Mouse (Mus musculus): Measurements from ENCODE around the gene Clic3. TPM values are rescaled to one million over a fixed set of nuclear protein-coding genes. Genes with fewer than 3 reads are reported as not detected.

Clic3 gene
- total RNA-seq, 2 experiments from 2014 or later: 0.66 TPM; not detected in 1

Small RNA genes lying within 50 kb of the gene (microRNA-seq; reads per million reads assigned to microRNA genes)
- 5.3 to 7.8 reads per million in 2 experiments for gene Mir3087

Other genes with a start within 250 kb of the Clic3 start
- 10 to 100 TPM; 55.1 to 58.1 TPM for gene Nelfb, start 245.3 kb upstream of the Clic3 start, total RNA-seq (2021)
- not detected for gene Stpg3, start 242.2 kb upstream of the Clic3 start, total RNA-seq (2021)
- not detected for gene Fam166a, start 238.1 kb upstream of the Clic3 start, total RNA-seq (2021)
- gene Tubb4b, start 232.1 kb upstream of the Clic3 start, total RNA-seq (2021): 100 to 1,000 TPM; 309 to 323 TPM
- not detected for gene Slc34a3, start 222.5 kb upstream of the Clic3 start, total RNA-seq (2021)
- gene Rnf224, start 220.1 kb upstream of the Clic3 start, total RNA-seq (2021): not detected
- 100 to 1,000 TPM; 223 to 232 TPM for gene Rnf208, start 214.6 kb upstream of the Clic3 start, total RNA-seq (2021)
- not detected for gene Cysrt1, start 214.4 kb upstream of the Clic3 start, total RNA-seq (2021)
- 1 to 10 TPM; 2.2 to 4.4 TPM for gene AL732309.1, start 210.0 kb upstream of the Clic3 start, total RNA-seq (2021)
- gene Tmem203, start 201.4 kb upstream of the Clic3 start, total RNA-seq (2021): 10 to 100 TPM; 35.5 to 40.4 TPM
- 10 to 100 TPM; 19.4 to 23.1 TPM for gene Tprn, start 194.2 kb upstream of the Clic3 start, total RNA-seq (2021)
- 10 to 100 TPM; 65.0 to 69.4 TPM for gene Ssna1, start 184.4 kb upstream of the Clic3 start, total RNA-seq (2021)
- 10 to 100 TPM; 83.0 to 83.3 TPM for gene Anapc2, start 184.4 kb upstream of the Clic3 start, total RNA-seq (2021)
- not detected for gene Tmem210, start 168.7 kb upstream of the Clic3 start, total RNA-seq (2021)
- not detected for gene Lrrc26, start 166.9 kb upstream of the Clic3 start, total RNA-seq (2021)
- 100 to 1,000 TPM; 420 to 431 TPM for gene Grin1, start 137.7 kb upstream of the Clic3 start, total RNA-seq (2021)
- 10 to 100 TPM; 50.6 to 52.3 TPM for gene Man1b1, start 124.5 kb upstream of the Clic3 start, total RNA-seq (2021)
- 10 to 100 TPM; 26.1 to 38.4 TPM for gene Dpp7, start 100.5 kb upstream of the Clic3 start, total RNA-seq (2021)
- gene Uap1l1, start 91.2 kb upstream of the Clic3 start, total RNA-seq (2021): 10 to 100 TPM; 10.8 to 13.8 TPM
- 1 to 10 TPM; 3.7 to 4.6 TPM for gene Sapcd2, start 84.5 kb upstream of the Clic3 start, total RNA-seq (2021)
- 10 to 100 TPM; 14.9 to 16.1 TPM for gene Entpd2, start 61.0 kb upstream of the Clic3 start, total RNA-seq (2021)
- 100 to 1,000 TPM; 422 to 431 TPM for gene Npdc1, start 57.5 kb upstream of the Clic3 start, total RNA-seq (2021)
- under 1 TPM; 0.87 to 0.94 TPM for gene Fut7, start 33.6 kb upstream of the Clic3 start, total RNA-seq (2021)
- gene Abca2, start 28.1 kb upstream of the Clic3 start, total RNA-seq (2021): 100 to 1,000 TPM; 147 to 167 TPM
- gene Paxx, start 4.3 kb downstream of the Clic3 start, total RNA-seq (2021): 10 to 100 TPM; 46.2 to 62.8 TPM
- gene Ptgds, start 13.2 kb downstream of the Clic3 start, total RNA-seq (2021): 100 to 1,000 TPM; 435 to 800 TPM
- not detected for gene Lcn12, start 37.1 kb downstream of the Clic3 start, total RNA-seq (2021)
- 100 to 1,000 TPM; 115 to 116 TPM for gene Fbxw5, start 43.9 kb downstream of the Clic3 start, total RNA-seq (2021)
- 1 to 10 TPM in 1 of 2 experiments, under 1 TPM in 1; 0.88 to 1.5 TPM for gene C8g, start 44.9 kb downstream of the Clic3 start, total RNA-seq (2021)
- gene Traf2, start 90.1 kb downstream of the Clic3 start, total RNA-seq (2021): 10 to 100 TPM; 11.9 to 12.6 TPM
- 100 to 1,000 TPM; 200 to 212 TPM for gene Edf1, start 101.0 kb downstream of the Clic3 start, total RNA-seq (2021)
- gene Mamdc4, start 118.0 kb downstream of the Clic3 start, total RNA-seq (2021): 1 to 10 TPM; 3.1 to 3.2 TPM
- gene Phpt1, start 118.4 kb downstream of the Clic3 start, total RNA-seq (2021): 10 to 100 TPM; 62.5 to 68.3 TPM
- 100 to 1,000 TPM in 1 of 2 experiments, 10 to 100 TPM in 1; 96.4 to 117 TPM for gene Ajm1, start 124.9 kb downstream of the Clic3 start, total RNA-seq (2021)
- gene Rabl6, start 151.7 kb downstream of the Clic3 start, total RNA-seq (2021): 100 to 1,000 TPM; 142 to 155 TPM
- gene Ccdc183, start 160.8 kb downstream of the Clic3 start, total RNA-seq (2021): not detected
- gene Tmem141, start 165.2 kb downstream of the Clic3 start, total RNA-seq (2021): 10 to 100 TPM; 13.1 to 16.6 TPM
- under 1 TPM; 0.32 to 0.43 TPM for gene Fcna, start 171.2 kb downstream of the Clic3 start, total RNA-seq (2021)
- gene Lcn8, start 196.3 kb downstream of the Clic3 start, total RNA-seq (2021): not detected
- gene Lcn5, start 201.1 kb downstream of the Clic3 start, total RNA-seq (2021): not detected
- gene Lcn6, start 219.9 kb downstream of the Clic3 start, total RNA-seq (2021): not detected
- not detected for gene Lcn10, start 225.9 kb downstream of the Clic3 start, total RNA-seq (2021)
- gene Obp2a, start 243.2 kb downstream of the Clic3 start, total RNA-seq (2021): not detected
- gene Bmyc, start 249.9 kb downstream of the Clic3 start, total RNA-seq (2021): 10 to 100 TPM; 82.1 to 87.9 TPM